Comparison of ENCODE assay signal across 8 mouse cellular contexts in genomic region chr10:70717464-70717863, GRCm38 (mm10).
A peak's percentile ranks its signal among the peaks of the same experiment; 100 is the strongest.
DNase-seq lines count a peak whose midpoint lies in the region; ATAC-seq and TF ChIP-seq lines count a peak whose summit lies in the region.

No protein-coding gene starts in this region.

- peaks cover 2% of the 10 kb centered on the region; the same call in 1 of the 2 replicates for H3K4me1 ChIP-seq in stomach, embryonic 15.5 days
- no peaks in the 10 kb centered on the region for H3K4me1 ChIP-seq in kidney, embryonic 16.5 days (ENCODE audit: insufficient read depth, low read length)

- no peak overlapping the region for H3K9ac ChIP-seq in stomach, embryonic 15.5 days
- H3K9ac ChIP-seq in kidney, embryonic 16.5 days (replicated peaks; ENCODE audit: low read length) = no peak overlapping the region

- 4% methylated on average over 2 of the region's 8 CpGs for WGBS in stomach, embryonic 15.5 days
- 23% methylated on average over 2 of the region's 8 CpGs for WGBS in kidney, embryonic 16.5 days

- peak; percentile 24 for DNase-seq in right cerebral cortex, adult 18-20 months
- no peak for DNase-seq in right cerebral cortex, postnatal 4 days
- peak; percentile 43 for DNase-seq in embryo, embryonic 10.5 days (ENCODE audit: low spot score)
- DNase-seq in heart, postnatal 10 days = peak; percentile 18 to 23
- no peak for DNase-seq in testis, postnatal 14 days (ENCODE audit: low spot score)
- no peak for DNase-seq in left cerebral cortex, adult 2 months (ENCODE audit: extremely low spot score in 1 of 2, low spot score in 2 of 2)

- ATAC-seq in stomach, embryonic 15.5 days (ENCODE audit: insufficient read depth, low FRiP score, low read depth) = no peak
- no peak for ATAC-seq in kidney, embryonic 16.5 days (ENCODE audit: low FRiP score, low TSS enrichment)

- H3K27me3 ChIP-seq in stomach, embryonic 15.5 days (replicated peaks) = no peaks in the 10 kb centered on the region
- no peaks in the 10 kb centered on the region for H3K27me3 ChIP-seq in kidney, embryonic 16.5 days (ENCODE audit: insufficient read depth, low read length)

- H3K9me3 ChIP-seq in stomach, embryonic 15.5 days = no peaks in the 10 kb centered on the region
- no peaks in the 10 kb centered on the region for H3K9me3 ChIP-seq in kidney, embryonic 16.5 days (ENCODE audit: low read length)

- H3K27ac ChIP-seq in stomach, embryonic 15.5 days = peak overlapping the region; percentile 26; the same call in 1 of the 2 replicates
- no peak overlapping the region for H3K27ac ChIP-seq in kidney, embryonic 16.5 days (ENCODE audit: low read length)
- no peak overlapping the region for H3K27ac ChIP-seq in left cerebral cortex, adult 2 months

- intact Hi-C loops in heart, postnatal 10 days (cut with DNase I) = no loop called here
- intact Hi-C loops in left cerebral cortex, adult 2 months (cut with DNase I) = loop anchor here (1.0 to 5.0 kb wide), 4 partner anchors 31 to 118 kb away; no protein-coding TSS in a partner anchor

- no peak for TF ChIP-seq CTCF in left cerebral cortex, adult 2 months (IDR thresholded peaks at IDR 0.05)

- no peaks in the 10 kb centered on the region for H3K36me3 ChIP-seq in stomach, embryonic 15.5 days
- no peaks in the 10 kb centered on the region for H3K36me3 ChIP-seq in kidney, embryonic 16.5 days (ENCODE audit: insufficient read depth, low read length)

- H3K4me3 ChIP-seq in stomach, embryonic 15.5 days (replicated peaks) = no peak overlapping the region
- H3K4me3 ChIP-seq in kidney, embryonic 16.5 days (ENCODE audit: low read length) = no peak overlapping the region
- H3K4me3 ChIP-seq in left cerebral cortex, adult 2 months = no peak overlapping the region

- H3K4me2 ChIP-seq in stomach, embryonic 15.5 days = no peak overlapping the region
- H3K4me2 ChIP-seq in kidney, embryonic 16.5 days (replicated peaks; ENCODE audit: low read depth, low read length) = no peak overlapping the region

Comparison
In these comparisons a context has a peak if more than half of its experiments do, and no peak if none do; other contexts are left out.
1. DNase-seq: peak in right cerebral cortex, adult 18-20 months (single experiment), embryo, embryonic 10.5 days (single experiment) and heart, postnatal 10 days (2 of 2); none in right cerebral cortex, postnatal 4 days (single experiment), testis, postnatal 14 days (single experiment) and left cerebral cortex, adult 2 months (0 of 2).